Mouse (Mus musculus) liver, adult 2 months (tissue): ENCODE data around the gene Gm4858. TPM values are rescaled to one million over a fixed set of nuclear protein-coding genes. Genes with fewer than 3 reads are reported as not detected.
"Not testable (repeated sequence)": the region's sequence is repeated elsewhere in the genome, so short reads cannot be mapped to it uniquely, and the experiment has no call there.

Experiments
- DNase-seq: peaks from one replicate; pipeline ENCODE4 v3.0.0-alpha.2; 2011; ENCODE audit warnings: low read depth, low spot score; ENCODE audit errors: extremely low read depth
- H3K27ac ChIP-seq: fragments of 200-500 bp; replicated peaks from 2 replicates; pipeline ENCODE4 v1.5.1; 2012; ENCODE audit warnings: low read depth, mild to moderate bottlenecking, control low read depth, inconsistent platforms, low read length; ENCODE audit not compliant: insufficient read depth
- H3K27me3 ChIP-seq: fragments of 200-500 bp; 2 replicates; pipeline ENCODE4 v1.6.1; 2012; ENCODE audit warnings: mild to moderate bottlenecking, moderate library complexity, low read length, inconsistent platforms; ENCODE audit not compliant: control insufficient read depth, insufficient read depth
- H3K36me3 ChIP-seq: fragments of 200-500 bp; 2 replicates; pipeline ENCODE4 v1.6.1; 2012; ENCODE audit warnings: low read length, inconsistent platforms; ENCODE audit not compliant: control insufficient read depth, insufficient read depth
- H3K4me1 ChIP-seq: fragments of 200-500 bp; 2 replicates; pipeline ENCODE4 v1.6.1; 2011; ENCODE audit warnings: low read length; ENCODE audit not compliant: control insufficient read depth, insufficient read depth
- H3K4me3 ChIP-seq: fragments of 200-500 bp; 2 replicates; pipeline ENCODE4 v1.5.1; 2011; ENCODE audit warnings: low read depth, mild to moderate bottlenecking, control low read depth, low read length, moderate library complexity; ENCODE audit not compliant: insufficient read depth
- H3K79me2 ChIP-seq: fragments of 200-500 bp; 2 replicates; pipeline ENCODE4 v1.6.1; 2012; ENCODE audit warnings: inconsistent platforms, mild to moderate bottlenecking, low read length, moderate library complexity; ENCODE audit not compliant: control insufficient read depth, insufficient read depth
- H3K9ac ChIP-seq: fragments of 200-500 bp; 2 replicates; pipeline ENCODE4 v1.6.1; 2012; ENCODE audit warnings: low read depth, mild to moderate bottlenecking, control low read depth, inconsistent platforms, low read length
- CTCF ChIP-seq: fragments of 200-500 bp; IDR thresholded peaks from 2 replicates; pipeline ENCODE4 v1.5.1; 2011; ENCODE audit warnings: low read depth, low read length, control low read depth
- POLR2A ChIP-seq: fragments of 200-500 bp; IDR thresholded peaks from 2 replicates; pipeline ENCODE4 v1.6.1; 2011; ENCODE audit warnings: low read length, control low read depth; ENCODE audit not compliant: insufficient read depth; ENCODE audit errors: extremely low read depth
- WGBS: fragments of 180-500 bp; shearing (Covaris S2); methylation state at CpG from one replicate; pipeline ENCODE4 v1.1.7; 2018; 5-methylcytosine and 5-hydroxymethylcytosine counted together
- polyA plus RNA-seq: library from polyadenylated mRNA; depleted of rRNA; stranded (reverse); fragments of >200 nt; gene quantifications from 2 replicates; pipeline ENCODE4 v1.2.3, GENCODE M21; 2012; rRNA removed
- total RNA-seq: library from RNA; depleted of rRNA; stranded (reverse); fragments of >200 nt; gene quantifications from 2 replicates; pipeline ENCODE4 v1.2.3, GENCODE M21; 2014; rRNA removed

The Gm4858 gene
- not detected in 2 replicates for total RNA-seq
- not detected in 2 replicates for polyA plus RNA-seq

DNA sequence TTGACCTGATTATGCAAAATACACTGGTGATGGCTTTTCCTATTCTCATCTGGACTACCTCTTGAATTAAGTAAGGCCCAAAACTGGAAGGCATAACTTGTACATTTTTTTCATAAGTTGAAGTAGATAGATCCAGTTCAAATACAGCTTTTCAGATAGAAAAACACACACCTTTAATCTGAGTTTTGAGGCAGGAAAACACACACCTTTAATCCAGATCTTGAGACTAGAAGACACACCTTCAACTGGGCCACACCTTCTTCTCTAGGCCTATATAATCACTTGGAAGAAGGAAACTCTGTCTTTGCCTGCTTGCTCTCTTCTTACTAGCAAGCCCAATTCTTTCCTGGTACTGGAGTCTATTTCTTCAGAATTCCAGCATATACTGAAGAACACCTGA is at the start of gene Gm4858:
TSS of gene Gm4858 (plus strand) at position 301 of the 400 bp plus-strand sequence.
- not testable (repeated sequence) for H3K27me3 ChIP-seq, H3K27ac ChIP-seq, H3K4me1 ChIP-seq, H3K9ac ChIP-seq, H3K36me3 ChIP-seq, H3K79me2 ChIP-seq, H3K4me3 ChIP-seq, DNase-seq

GRCm38 (mm10) chr3:93018960-93019359 is 49.7 kb upstream of the Gm4858 start, which contains the start of gene Lce1m:
Gene Lce1m (minus strand): TSS chr3:93019060.
- Histone ChIP-seq H3K4me1 (no peaks in the 10 kb centered on the region), H3K36me3 (no peaks in the 10 kb centered on the region), H3K79me2 (no peaks in the 10 kb centered on the region), H3K4me3 (no peak within 1 kb of the TSS), H3K27me3 (no peaks in the 10 kb centered on the region), H3K9ac (no peak within 1 kb of the TSS), H3K27ac (no peak within 1 kb of the TSS)
- no peak for TF ChIP-seq POLR2A
- TF ChIP-seq CTCF: no peak
- WGBS: 93% methylated on average over 2 of the region's 2 CpGs
- no peak for DNase-seq

DNA sequence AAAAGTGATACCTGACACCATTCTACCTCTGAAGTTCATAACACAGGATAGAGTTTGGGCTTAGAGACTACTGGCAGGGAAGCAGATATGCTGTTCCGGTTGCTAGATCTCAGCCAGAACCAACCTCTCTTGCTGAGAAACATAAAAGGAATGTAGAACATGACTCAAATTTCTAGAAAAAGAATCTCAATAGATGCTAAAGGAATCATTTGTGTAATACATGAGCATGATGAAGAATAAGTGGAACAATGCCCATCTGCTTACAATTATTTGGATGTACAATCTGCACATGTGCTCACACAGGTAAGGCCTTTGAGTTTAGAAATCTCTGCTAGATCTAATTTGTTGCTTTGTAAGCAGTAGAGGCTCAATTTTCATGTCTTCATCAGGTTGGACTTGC is 47.5 kb upstream of the Gm4858 start:
- TF ChIP-seq POLR2A (no peak), CTCF (no peak)
- H3K27me3 ChIP-seq: no peaks in the 10 kb centered on the region; the same call in 1 of the 2 replicates
- H3K79me2 ChIP-seq: no peaks in the 10 kb centered on the region
- H3K9ac ChIP-seq: no peak overlapping the region
- WGBS: 84% methylated on average over 1 of the region's 1 CpGs
- DNase-seq: no peak
- no peaks in the 10 kb centered on the region for H3K4me1 ChIP-seq
- H3K4me3 ChIP-seq: no peak overlapping the region
- no peaks in the 10 kb centered on the region for H3K36me3 ChIP-seq
- no peak overlapping the region for H3K27ac ChIP-seq

DNA sequence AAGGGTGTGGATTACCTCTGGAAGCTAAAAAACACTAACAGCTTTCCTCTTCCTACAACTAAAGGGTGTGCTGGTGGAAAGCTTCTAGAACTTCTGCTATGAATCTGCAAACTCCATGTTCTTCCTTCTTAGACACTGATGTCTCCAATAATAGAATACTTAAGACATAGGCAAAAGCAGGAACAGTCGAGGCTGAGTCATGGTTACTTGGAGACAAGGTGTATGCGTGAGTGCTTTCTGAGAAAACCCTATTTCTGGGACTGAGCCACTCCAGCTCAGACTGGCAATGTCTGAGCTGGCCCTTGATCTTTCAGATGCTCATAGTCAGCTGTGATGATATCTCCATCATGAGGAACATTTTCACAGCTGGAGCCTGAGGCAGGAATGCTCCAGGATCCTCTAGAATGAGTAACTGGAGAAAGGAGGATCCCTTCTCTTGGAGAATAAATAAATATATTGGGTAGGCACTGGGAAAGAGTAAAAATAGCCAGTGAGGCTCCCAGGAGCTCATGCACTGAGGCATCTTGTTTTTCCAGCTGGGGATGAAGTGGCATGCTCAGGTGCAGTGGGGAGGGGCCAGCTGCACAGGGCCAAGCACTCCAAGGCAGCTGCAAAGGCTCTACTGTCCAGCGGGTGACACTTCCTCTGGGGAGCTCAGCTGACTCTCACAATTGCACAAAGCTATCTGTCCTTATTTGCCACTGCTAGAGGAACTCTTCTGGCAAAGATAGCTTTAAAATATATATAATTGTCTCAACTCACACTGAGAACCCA is 45.0 kb upstream of the Gm4858 start:
- H3K27ac ChIP-seq: no peak overlapping the region
- H3K9ac ChIP-seq: no peak overlapping the region
- H3K4me1 ChIP-seq: no peaks in the 10 kb centered on the region
- TF ChIP-seq POLR2A: no peak
- no peak for TF ChIP-seq CTCF
- H3K79me2 ChIP-seq: no peaks in the 10 kb centered on the region
- no peak overlapping the region for H3K4me3 ChIP-seq
- DNase-seq: no peak
- H3K36me3 ChIP-seq: no peaks in the 10 kb centered on the region
- 76% methylated on average over 3 of the region's 3 CpGs for WGBS
- H3K27me3 ChIP-seq: no peaks in the 10 kb centered on the region; the same call in 1 of the 2 replicates

GRCm38 (mm10) chr3:93025486-93025885 is 43.1 kb upstream of the Gm4858 start:
- no peaks in the 10 kb centered on the region for H3K79me2 ChIP-seq
- no peak for TF ChIP-seq POLR2A
- no peak for TF ChIP-seq CTCF
- no peaks in the 10 kb centered on the region; the same call in 1 of the 2 replicates for H3K27me3 ChIP-seq
- WGBS: 79% methylated on average over 2 of the region's 2 CpGs
- DNase-seq: no peak
- H3K27ac ChIP-seq: no peak overlapping the region
- no peak overlapping the region for H3K4me3 ChIP-seq
- no peak overlapping the region for H3K9ac ChIP-seq
- H3K36me3 ChIP-seq: no peaks in the 10 kb centered on the region
- H3K4me1 ChIP-seq: no peaks in the 10 kb centered on the region

GRCm38 (mm10) chr3:93031450-93031849 is 37.2 kb upstream of the Gm4858 start:
- 39% methylated on average over 5 of the region's 5 CpGs for WGBS
- Histone ChIP-seq H3K4me1 (no peaks in the 10 kb centered on the region), H3K9ac (no peak overlapping the region), H3K36me3 (no peaks in the 10 kb centered on the region), H3K27me3 (no peaks in the 10 kb centered on the region), H3K79me2 (no peaks in the 10 kb centered on the region), H3K27ac (no peak overlapping the region), H3K4me3 (no peak overlapping the region)
- 0 out of 2 replicates have a peak, but pooled peaks have one; percentile 27 for TF ChIP-seq CTCF
- TF ChIP-seq POLR2A: no peak
- peak; percentile 10 for DNase-seq
